Mouse (Mus musculus): Measurements from ENCODE around the gene Plekha4. TPM values are rescaled to one million over a fixed set of nuclear protein-coding genes. Genes with fewer than 3 reads are reported as not detected.
"Not testable (repeated sequence)": the region's sequence is repeated elsewhere in the genome, so short reads cannot be mapped to it uniquely, and the experiment has no call there.

Plekha4 gene
- total RNA-seq, 4 experiments from 2014 or later = 3.0 to 5.1 (median 4.0) TPM

DNA sequence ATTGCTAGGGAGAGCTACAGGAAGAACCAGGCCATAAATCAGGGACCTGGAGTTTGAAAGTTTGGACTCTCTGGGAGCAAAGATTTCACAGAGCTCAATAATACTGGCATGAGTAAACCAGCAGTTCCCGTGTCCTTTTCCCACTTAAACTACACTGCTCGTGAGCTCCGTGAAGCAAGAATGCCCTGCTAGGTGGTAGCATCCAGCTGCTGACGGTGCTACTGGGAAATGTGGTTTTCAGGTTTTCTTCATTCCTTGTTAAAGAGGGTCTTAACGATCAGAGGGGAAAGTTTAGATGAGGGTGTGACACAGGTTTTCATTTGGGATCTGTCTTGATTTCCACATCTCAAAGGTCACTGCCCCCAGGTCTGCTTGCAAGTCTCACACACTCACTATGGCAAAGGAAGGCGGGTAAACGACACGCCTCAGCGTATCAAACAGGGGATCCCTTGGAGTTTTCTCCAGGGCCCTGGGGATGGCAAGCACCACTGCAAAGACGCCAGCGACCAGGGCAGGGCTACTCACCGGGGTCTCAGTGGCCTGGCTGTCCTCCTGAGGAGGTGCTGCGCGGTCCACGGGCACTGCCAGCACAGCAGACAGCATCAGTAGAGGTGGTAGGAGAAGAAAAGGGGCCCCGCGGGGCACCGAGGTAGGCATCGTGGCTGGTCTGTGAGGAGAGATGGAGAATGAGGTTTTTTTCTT, 16.8 kb upstream of the Plekha4 start:
- DNase-seq (ENCODE audit: low spot score in 2 of 2) = no peak

DNA sequence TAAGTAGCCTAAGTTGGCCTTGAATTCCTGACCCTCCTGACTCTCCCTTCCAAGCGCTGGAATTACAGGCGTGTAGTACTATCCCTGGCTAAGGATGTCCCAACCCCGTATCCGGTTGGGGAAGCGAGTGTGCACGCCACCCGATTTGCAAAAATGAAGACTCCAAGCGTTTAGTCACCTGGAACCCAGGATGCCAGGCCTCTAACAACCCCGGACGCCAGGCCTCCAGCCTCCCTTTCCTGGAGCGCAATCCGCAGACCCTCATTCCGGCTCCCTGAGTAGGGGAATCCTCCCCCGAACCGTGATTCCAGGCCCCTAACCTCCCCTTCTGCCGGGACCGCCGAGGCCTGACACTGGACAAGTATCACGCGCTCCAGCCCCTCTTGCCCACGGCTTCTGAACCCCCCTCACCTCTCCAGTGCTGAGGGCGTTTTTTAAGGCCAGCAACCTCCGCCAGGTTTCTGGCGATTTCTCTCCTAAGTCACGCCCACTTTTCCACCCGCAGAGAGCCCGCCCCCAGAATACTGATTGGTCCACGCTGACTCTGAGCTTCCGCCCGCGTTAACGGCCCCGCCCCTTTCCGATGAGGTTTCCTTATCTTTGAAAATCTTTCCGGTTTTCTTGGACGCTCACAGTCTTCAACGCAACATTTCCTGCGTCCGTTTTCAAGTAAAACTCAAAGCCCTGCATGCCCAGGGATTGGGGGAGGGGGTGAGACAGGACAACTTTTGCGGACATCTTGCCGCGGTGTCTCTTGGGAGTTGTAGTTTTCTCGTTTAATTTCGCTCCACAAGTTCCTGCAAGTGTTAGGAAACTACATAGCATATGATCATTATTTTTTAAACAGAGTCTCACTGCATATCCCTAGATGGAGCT, 16.0 kb upstream of the Plekha4 start, which contains the start of gene Nucb1:
Gene Nucb1 (minus strand): TSS at position 495 of the 876 bp plus-strand sequence.
- DNase-seq (ENCODE audit: low spot score in 2 of 2) = peak; percentile 82 to 86

GRCm38 (mm10) chr7:45514411-45514810, 11.7 kb upstream of the Plekha4 start:
- no peak for DNase-seq (ENCODE audit: low spot score in 2 of 2)

- DNase-seq (ENCODE audit: low spot score in 2 of 2) = no peak
These were observed 10.7 kb upstream of the Plekha4 start for GRCm38 (mm10) chr7:45515436-45515835.

GRCm38 (mm10) chr7:45516846-45517245, 9.3 kb upstream of the Plekha4 start:
- DNase-seq (ENCODE audit: low spot score in 2 of 2) = not testable (repeated sequence)

GRCm38 (mm10) chr7:45518618-45519017, 7.5 kb upstream of the Plekha4 start:
- no peak for DNase-seq (ENCODE audit: low spot score in 2 of 2)

GRCm38 (mm10) chr7:45519345-45520120, 6.6 kb upstream of the Plekha4 start:
- no peak for DNase-seq (ENCODE audit: low spot score in 2 of 2)

- DNase-seq (ENCODE audit: low spot score in 2 of 2) = no peak
These were observed 5.5 kb upstream of the Plekha4 start for GRCm38 (mm10) chr7:45520605-45521004.

DNA sequence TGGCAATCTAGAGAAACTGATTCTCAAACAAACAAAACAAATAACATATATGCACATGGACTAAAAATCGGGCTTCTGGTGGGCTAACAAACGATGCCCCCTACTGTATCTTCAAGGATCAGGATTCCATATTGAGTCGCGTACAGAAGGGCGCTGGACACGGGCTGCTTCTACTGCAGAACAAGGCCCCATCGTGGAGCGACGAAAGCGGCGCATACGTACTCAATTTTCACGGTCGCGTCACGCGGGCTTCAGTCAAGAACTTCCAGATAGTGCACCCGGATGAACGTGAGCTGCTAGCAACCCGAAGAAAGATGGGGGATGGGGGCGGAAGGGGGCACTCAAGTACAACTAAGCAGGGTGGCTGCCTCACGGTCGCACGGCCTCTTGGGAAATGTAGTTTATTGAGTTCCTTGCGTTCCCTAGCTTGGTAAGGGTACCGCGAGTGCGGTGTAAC, 4.4 kb upstream of the Plekha4 start:
- DNase-seq (ENCODE audit: low spot score in 2 of 2) = peak; percentile 72 to 92

DNA sequence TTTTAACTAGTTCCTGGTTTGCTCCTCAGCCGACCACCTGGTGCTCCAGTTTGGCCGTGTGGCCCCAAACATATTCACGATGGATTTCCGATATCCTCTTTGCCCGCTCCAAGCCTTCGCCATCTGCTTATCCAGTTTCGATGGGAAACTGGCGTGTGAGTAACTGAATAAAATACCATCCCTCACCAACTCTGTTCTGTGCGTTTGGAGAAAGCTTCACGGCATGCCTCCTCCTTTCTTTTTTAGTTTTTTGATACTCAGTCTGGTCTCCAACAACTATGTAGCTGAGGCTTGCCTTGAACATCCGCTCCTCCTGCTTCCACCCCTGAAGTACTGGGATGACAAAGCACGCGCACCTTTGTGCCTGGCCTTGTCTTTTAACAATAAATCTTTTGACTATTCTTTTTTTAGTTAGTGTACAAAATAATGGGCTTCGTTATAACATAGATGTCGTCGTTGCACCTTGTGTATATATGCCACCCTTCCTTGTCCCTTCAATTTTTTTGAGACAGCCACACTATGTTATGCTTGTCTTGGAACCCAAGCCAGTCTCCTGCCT, 3.9 kb upstream of the Plekha4 start:
- DNase-seq (ENCODE audit: low spot score in 2 of 2) = no peak

DNA sequence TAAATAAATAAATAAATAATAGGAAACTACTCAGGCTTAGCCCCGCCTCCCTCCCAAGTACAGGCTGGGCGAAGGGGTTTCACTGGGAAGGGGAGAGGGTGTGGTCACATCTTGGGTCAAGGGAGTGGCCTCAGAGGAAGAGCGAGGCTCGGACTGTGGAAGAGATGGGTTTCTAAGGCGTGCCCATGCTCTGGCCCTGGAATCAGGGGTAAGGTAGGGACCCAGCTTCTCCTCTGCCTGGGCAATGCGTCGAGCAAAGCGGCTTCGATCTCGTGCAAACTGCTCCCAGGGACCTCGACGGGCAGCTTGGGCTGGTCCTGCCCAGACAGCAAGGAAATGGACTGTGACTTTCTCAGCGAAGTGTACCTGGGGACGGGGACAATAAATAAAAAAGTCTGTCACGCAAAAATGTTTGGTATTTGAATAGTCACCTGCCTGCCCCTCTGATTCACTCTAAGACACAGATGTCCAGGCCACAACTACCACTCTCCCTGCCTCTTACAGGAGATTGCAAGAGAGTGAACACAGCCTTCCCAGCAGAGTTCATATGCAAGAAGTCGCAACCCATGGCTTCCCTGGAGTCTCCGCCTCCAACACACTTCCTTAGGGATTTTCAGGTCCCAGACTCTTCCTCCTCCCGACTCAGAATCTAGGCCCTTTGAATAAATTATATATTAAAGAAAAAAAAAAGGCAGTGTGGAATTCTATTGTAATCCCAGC, 3.0 kb upstream of the Plekha4 start:
- DNase-seq (ENCODE audit: low spot score in 2 of 2) = no peak

DNA sequence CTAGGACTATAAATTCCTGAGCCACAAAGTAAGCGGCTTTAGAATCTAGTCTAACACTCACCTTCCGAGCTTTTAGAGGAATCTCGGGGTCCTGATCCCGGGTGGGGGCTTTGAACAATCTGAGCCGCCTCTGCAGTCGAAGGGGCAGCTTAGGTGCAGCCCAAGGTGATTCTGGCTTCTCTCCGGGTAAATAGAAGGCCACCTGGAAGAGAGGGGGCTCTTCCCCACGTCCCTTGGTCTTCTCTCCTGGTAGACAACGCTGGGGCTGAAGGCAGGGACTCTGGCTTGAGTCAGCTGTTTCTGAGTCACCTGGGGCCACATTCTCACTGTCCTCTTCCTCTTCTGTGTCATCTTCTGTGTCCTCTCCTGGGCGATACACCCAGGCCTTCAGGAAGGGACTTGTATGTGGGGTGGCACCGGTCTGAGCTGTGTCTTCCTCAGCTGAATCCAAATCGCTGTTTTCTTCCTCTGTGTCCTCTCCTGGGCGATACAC, 2.4 kb upstream of the Plekha4 start:
- no peak for DNase-seq (ENCODE audit: low spot score in 2 of 2)

- no peak for DNase-seq (ENCODE audit: low spot score in 2 of 2)
These were observed 1.1 kb upstream of the Plekha4 start for GRCm38 (mm10) chr7:45524841-45525621.

DNA sequence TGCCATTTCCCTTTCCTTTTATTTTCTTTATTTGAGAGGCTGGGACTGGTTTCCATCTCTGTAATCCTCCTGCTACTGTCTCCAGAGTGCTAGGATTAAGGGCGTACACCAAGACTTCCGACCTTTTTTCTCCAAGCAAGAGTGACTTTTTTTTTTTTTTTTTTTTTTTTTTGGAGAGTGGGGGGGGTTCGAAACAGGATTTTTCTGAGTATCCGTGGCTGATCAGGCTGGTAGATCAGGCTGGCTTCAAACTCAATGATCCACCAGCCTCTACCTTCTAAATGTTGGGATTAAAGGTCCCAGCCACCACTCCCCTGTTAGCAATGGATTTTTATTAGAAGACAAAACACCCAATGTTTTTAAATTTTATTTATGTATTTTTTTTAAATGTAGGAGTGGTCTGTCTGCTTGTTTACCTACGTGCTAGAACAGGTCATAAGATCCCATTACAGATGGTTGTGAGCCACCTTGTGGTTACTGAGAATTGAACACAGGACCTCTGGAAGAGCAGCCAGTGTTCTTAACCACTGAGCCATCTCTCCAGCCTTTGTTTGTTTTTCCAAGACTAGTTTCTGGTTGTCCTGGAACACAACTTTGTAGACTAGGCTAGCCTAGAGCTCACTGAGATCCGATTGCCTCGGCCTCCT, 467 bp downstream of the Plekha4 start:
- no peak for DNase-seq (ENCODE audit: low spot score in 2 of 2)

DNA sequence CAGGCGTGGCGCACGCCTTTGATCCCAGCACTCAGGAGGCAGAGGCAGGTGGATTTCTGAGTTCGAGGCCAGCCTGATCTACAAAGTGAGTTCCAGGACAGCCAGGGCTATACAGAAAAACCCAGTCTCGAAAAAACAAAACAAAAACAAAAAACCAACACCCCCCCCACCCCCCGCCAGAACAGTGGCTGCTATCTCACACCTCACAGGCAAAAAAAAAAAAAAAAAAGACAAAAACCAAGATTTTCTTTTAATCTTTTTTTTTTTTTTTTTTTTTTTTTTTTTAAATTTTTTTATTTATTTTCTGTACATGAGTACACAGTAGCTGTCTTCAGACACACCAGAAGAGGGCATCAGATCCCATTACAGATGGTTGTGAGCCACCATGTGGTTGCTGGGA, 1.0 kb downstream of the Plekha4 start:
- not testable (repeated sequence) for DNase-seq (ENCODE audit: low spot score in 2 of 2)

DNA sequence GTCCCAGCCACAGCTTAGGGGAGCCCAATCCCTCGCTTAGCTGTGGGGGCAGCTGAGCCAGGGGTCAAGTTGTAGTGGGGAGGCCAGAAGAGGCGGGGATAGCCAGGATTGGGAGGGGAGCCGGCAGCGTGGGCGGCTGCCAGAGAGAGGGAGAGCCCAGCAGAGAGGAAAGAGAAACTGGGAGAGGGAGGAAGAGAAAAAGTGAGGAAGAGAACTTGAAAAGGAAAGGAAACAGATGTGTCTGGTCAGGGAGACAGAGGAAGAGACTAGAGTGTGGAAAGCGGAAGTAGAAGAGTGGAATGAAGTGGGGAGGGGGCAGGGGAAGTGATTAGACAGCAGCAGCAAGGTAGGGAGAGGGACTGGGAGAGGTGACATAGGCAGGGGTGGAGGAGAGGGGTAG, 3.3 kb downstream of the Plekha4 start:
- DNase-seq (ENCODE audit: low spot score in 2 of 2) = no peak

DNA sequence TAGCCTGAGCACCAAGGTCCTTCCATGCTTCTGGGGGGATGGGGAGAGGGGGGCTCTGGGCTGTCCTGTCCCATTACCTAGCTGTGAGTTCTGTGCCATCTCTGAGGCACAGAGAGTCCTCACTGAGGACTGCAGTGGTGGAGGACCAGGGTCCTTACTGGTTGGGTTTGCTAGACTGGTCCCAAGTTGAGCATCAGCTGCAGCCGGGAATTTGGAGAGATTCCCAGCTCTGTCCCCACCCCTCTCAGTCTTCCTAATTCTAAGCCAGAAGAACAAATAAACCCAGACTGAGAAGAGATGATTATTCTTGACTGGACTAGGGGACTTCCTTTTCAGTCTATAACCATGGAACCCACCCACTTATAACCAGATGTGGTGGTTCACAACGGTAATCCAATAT, 4.5 kb downstream of the Plekha4 start:
- DNase-seq (ENCODE audit: low spot score in 2 of 2) = no peak

DNA sequence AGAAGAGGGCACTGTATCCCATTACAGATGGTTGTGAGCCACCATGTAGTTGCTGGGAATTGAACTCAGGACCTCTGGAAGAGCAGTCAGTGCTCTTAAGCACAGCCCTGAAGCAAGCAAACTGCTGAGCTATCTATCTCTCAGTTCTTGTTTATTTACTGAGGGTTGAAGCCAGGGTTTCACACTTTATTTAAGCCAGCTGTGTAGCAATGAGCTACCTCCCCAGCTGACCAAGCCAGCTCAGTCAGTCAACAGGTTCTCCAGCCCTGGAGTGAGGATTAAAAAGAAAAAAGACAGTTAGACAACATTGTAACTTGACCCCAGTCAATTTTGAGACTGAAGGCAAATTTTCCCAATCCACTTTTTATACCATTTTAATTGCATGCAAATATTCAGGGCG, 9.5 kb downstream of the Plekha4 start:
- no peak for DNase-seq (ENCODE audit: low spot score in 2 of 2)

DNA sequence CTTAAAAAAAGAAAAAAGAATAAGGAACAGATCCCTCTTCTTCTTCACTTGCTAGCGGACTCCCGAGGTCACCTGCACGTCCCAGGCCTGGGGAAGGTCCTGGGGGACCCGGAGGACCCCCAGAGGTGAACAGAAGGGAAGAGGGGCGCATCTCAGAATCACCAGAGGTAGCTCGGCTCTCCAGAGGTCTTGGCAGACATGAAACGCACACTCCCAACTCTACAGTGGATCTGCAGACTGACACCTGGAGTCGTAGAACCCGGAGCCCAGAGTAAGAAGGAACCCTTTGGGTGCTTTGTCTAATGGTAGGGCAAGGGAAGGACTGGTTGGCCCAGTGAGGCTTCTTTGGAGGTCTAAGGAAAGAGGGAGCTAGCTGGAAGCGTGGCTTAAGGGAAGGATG, 11.5 kb downstream of the Plekha4 start:
- no peak for DNase-seq (ENCODE audit: low spot score in 2 of 2)

Measured in left cerebral cortex, adult 8-10 months (tissue).